Mouse (Mus musculus): ENCODE data around the gene Copa.

GRCm38 (mm10) chr1:172057491-172057921 is 24.8 kb upstream of the Copa start, which contains the start of gene Nhlh1:
- no peak for TF ChIP-seq CTCF (IDR thresholded peaks at IDR 0.05; ENCODE audit: low read depth, low read length)
- no peak for TF ChIP-seq TAL1 (conservative IDR thresholded peaks at IDR 0.05; ENCODE audit: low read depth, low read length)

All from G1E (cell line).